9 mouse cellular contexts compared by ENCODE assay signal in genomic region chr2:134673604-134674003, GRCm38 (mm10). TPM values are rescaled to one million over a fixed set of nuclear protein-coding genes. Genes with fewer than 3 reads are reported as not detected.
DNase-seq lines count a peak whose midpoint lies in the region; ATAC-seq and TF ChIP-seq lines count a peak whose summit lies in the region.
"Had no signal": no experiment of that assay in that cellular context is flagged by ENCODE, and none has a peak within 500 bp of the region (broad histone marks: within the 10 kb centered on the region; RNA-seq: fewer than 3 reads in every experiment).

No protein-coding gene starts in this region.

- H3K27me3 ChIP-seq in hindbrain, postnatal 0 days (ENCODE audit: insufficient read depth, low read length), result no peaks in the 10 kb centered on the region
- H3K27me3 ChIP-seq in hindbrain, embryonic 13.5 days, result no peaks in the 10 kb centered on the region
- no peaks in the 10 kb centered on the region for H3K27me3 ChIP-seq in embryonic facial prominence, embryonic 11.5 days (ENCODE audit: control insufficient read depth, insufficient read depth, low read length)
- no peaks in the 10 kb centered on the region for H3K27me3 ChIP-seq in limb, embryonic 10.5 days (ENCODE audit: low read depth, poor library complexity, severe bottlenecking)
- H3K27me3 ChIP-seq: liver, embryonic 15.5 days had no signal

- H3K4me1 ChIP-seq in hindbrain, postnatal 0 days (ENCODE audit: insufficient read depth, low read length), result no peaks in the 10 kb centered on the region
- H3K4me1 ChIP-seq in hindbrain, embryonic 13.5 days (replicated peaks), result no peaks in the 10 kb centered on the region
- no peaks in the 10 kb centered on the region for H3K4me1 ChIP-seq in embryonic facial prominence, embryonic 11.5 days (ENCODE audit: control insufficient read depth, insufficient read depth, low read length)
- no peaks in the 10 kb centered on the region for H3K4me1 ChIP-seq in limb, embryonic 10.5 days
- H3K4me1 ChIP-seq: liver, embryonic 15.5 days had no signal

- 75% methylated on average over 5 of the region's 5 CpGs for WGBS in hindbrain, postnatal 0 days
- 76% methylated on average over 5 of the region's 5 CpGs for WGBS in hindbrain, embryonic 13.5 days
- 75% methylated on average over 5 of the region's 5 CpGs for WGBS in embryonic facial prominence, embryonic 11.5 days
- 78% methylated on average over 5 of the region's 5 CpGs for WGBS in limb, embryonic 10.5 days

- no peaks in the 10 kb centered on the region for H3K9me3 ChIP-seq in hindbrain, postnatal 0 days (ENCODE audit: low read length)
- no peaks in the 10 kb centered on the region for H3K9me3 ChIP-seq in hindbrain, embryonic 13.5 days
- H3K9me3 ChIP-seq in embryonic facial prominence, embryonic 11.5 days (replicated peaks; ENCODE audit: control insufficient read depth, low read length), result no peaks in the 10 kb centered on the region
- no peaks in the 10 kb centered on the region for H3K9me3 ChIP-seq in limb, embryonic 10.5 days (replicated peaks)
- H3K9me3 ChIP-seq: liver, embryonic 15.5 days had no signal

- no peaks in the 10 kb centered on the region for H3K36me3 ChIP-seq in hindbrain, postnatal 0 days (ENCODE audit: insufficient read depth, low read length)
- no peaks in the 10 kb centered on the region for H3K36me3 ChIP-seq in hindbrain, embryonic 13.5 days
- no peaks in the 10 kb centered on the region for H3K36me3 ChIP-seq in embryonic facial prominence, embryonic 11.5 days (replicated peaks; ENCODE audit: control insufficient read depth, insufficient read depth, low read depth, low read length)
- H3K36me3 ChIP-seq in limb, embryonic 10.5 days, result no peaks in the 10 kb centered on the region
- H3K36me3 ChIP-seq: liver, embryonic 15.5 days had no signal

- no peak overlapping the region for H3K4me3 ChIP-seq in hindbrain, postnatal 0 days (ENCODE audit: low read length)
- no peak overlapping the region for H3K4me3 ChIP-seq in hindbrain, embryonic 13.5 days
- H3K4me3 ChIP-seq in embryonic facial prominence, embryonic 11.5 days (ENCODE audit: low read depth, low read length), result no peak overlapping the region
- H3K4me3 ChIP-seq in limb, embryonic 10.5 days, result no peak overlapping the region
- H3K4me3 ChIP-seq: liver, embryonic 15.5 days had no signal

- H3K27ac ChIP-seq in hindbrain, postnatal 0 days, result no peak overlapping the region
- H3K27ac ChIP-seq in hindbrain, embryonic 13.5 days, result no peak overlapping the region
- H3K27ac ChIP-seq in embryonic facial prominence, embryonic 11.5 days (replicated peaks; ENCODE audit: low read depth, low read length), result no peak overlapping the region
- no peak overlapping the region for H3K27ac ChIP-seq in limb, embryonic 10.5 days
- H3K27ac ChIP-seq: liver, embryonic 15.5 days had no signal

- peak; percentile 75 for TF ChIP-seq CTCF in hindbrain, postnatal 0 days (IDR thresholded peaks at IDR 0.05; ENCODE audit: low read depth)

- no peak overlapping the region for H3K4me2 ChIP-seq in hindbrain, postnatal 0 days (ENCODE audit: low read depth, low read length)
- no peak overlapping the region for H3K4me2 ChIP-seq in hindbrain, embryonic 13.5 days
- no peak overlapping the region for H3K4me2 ChIP-seq in embryonic facial prominence, embryonic 11.5 days (ENCODE audit: low read depth, low read length)
- H3K4me2 ChIP-seq: liver, embryonic 15.5 days had no signal

- H3K9ac ChIP-seq in hindbrain, postnatal 0 days (replicated peaks; ENCODE audit: low read length), result no peak overlapping the region
- no peak overlapping the region for H3K9ac ChIP-seq in hindbrain, embryonic 13.5 days
- H3K9ac ChIP-seq in embryonic facial prominence, embryonic 11.5 days (replicated peaks; ENCODE audit: low read length), result no peak overlapping the region
- H3K9ac ChIP-seq: liver, embryonic 15.5 days had no signal

- DNase-seq in hindbrain, postnatal 0 days (ENCODE audit: low spot score), result peak; percentile 46
- peak; percentile 5 for DNase-seq in adrenal gland, adult 8-10 months
- DNase-seq in embryonic facial prominence, embryonic 11.5 days (ENCODE audit: low spot score), result peak; percentile 44
- peak; percentile 37 for DNase-seq in limb, embryonic 10.5 days (ENCODE audit: low spot score)
- peak; percentile 59 to 65 for DNase-seq in right cerebral cortex, postnatal 10 days (ENCODE audit: low spot score in 2 of 2)
- no peak for DNase-seq in urinary bladder, postnatal 10 days (ENCODE audit: low spot score)

- ATAC-seq in hindbrain, postnatal 0 days, result no peak
- no peak for ATAC-seq in hindbrain, embryonic 13.5 days (ENCODE audit: low FRiP score)
- peak; percentile 60 for ATAC-seq in CD4-positive, CD25-positive, alpha-beta regulatory T cell, adult 4 months
- no peak for ATAC-seq in embryonic facial prominence, embryonic 11.5 days (replicated peaks; ENCODE audit: insufficient number of reproducible peaks, low FRiP score, low TSS enrichment, low read depth)

RNA-seq across cellular contexts. Expression of gene Tmx4, which starts 29.7 kb away (rescaled TPM):
- total RNA-seq in hindbrain, postnatal 0 days (2014; rRNA removed), result 116 and 123 TPM in 2 replicates
- polyA plus RNA-seq in hindbrain, postnatal 0 days (2015; fragmentation: Nextera tagmentation; extraction: Ambion mirVana), result 77.4 and 81.3 TPM in 2 replicates
- 90.4 and 92.1 TPM in 2 replicates for polyA plus RNA-seq in hindbrain, embryonic 13.5 days (2015; fragmentation: Nextera tagmentation; extraction: Ambion mirVana)
- 10 to 100 TPM; 14.1 to 18.1 TPM for polyA plus RNA-seq in CD4-positive, CD25-positive, alpha-beta regulatory T cell, adult 4 months (2017; shearing (Covaris generic))
- total RNA-seq in adrenal gland, adult 8-10 months (2022), result 10 to 100 TPM; 46.9 to 59.3 (median 54.2) TPM
- polyA plus RNA-seq in embryonic facial prominence, embryonic 11.5 days (2014; fragmentation: Nextera tagmentation; extraction: Ambion mirVana), result 32.4 and 33.7 TPM in 2 replicates
- polyA plus RNA-seq in limb, embryonic 10.5 days (2016; fragmentation: Nextera tagmentation; extraction: Ambion mirVana), result 15.0 and 24.3 TPM in 2 replicates
